Mouse (Mus musculus): ENCODE measurements at regions not wholly inside any gene's neighbourhood (a gene's known extent, or its start where the extent isn't known, plus 50 kb on each side); places are given as distances from the start of the nearest gene placed in this dataset.

DNA sequence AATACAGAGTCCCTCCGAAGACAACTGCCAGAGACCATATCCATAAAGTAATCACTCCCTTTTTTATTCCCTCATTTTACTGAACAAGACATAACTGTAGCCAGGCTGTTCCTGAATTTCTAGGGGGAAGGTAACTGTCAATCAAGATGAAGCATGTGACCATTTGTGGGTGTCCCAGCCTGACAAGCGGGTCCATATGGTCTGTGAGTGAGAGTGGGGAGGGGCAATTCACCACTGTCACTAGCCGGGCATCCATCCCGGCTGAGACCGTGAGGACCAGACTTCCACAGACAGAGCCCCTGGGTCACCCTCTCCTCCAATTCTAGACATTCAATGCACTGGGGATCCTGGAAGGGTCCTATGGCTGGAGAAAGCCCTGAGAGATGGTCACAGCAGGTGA is 54.6 kb downstream of the Gm11733 start:
- DNase-seq (ENCODE audit: low read depth, low spot score), result no peak

DNA sequence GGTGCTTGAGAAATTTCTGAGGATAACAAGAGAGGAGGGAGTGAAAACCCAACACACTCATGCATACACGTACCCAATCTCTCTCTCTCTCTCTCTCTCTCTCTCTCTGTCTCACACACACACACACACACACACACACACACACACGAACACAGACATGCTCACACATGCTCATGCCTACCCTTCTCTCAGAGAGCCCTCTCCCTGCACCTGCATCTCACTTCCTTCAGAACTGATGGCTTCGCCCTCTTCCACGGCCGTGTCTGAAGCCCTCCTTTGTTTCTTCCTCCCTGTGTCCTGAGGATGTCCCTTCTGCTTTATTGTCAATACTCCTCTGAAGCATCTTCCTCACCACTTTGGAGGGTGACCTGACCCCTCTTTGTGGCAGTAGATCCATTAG is 56.4 kb downstream of the Gm11733 start:
- DNase-seq (ENCODE audit: low read depth, low spot score), result no peak

DNA sequence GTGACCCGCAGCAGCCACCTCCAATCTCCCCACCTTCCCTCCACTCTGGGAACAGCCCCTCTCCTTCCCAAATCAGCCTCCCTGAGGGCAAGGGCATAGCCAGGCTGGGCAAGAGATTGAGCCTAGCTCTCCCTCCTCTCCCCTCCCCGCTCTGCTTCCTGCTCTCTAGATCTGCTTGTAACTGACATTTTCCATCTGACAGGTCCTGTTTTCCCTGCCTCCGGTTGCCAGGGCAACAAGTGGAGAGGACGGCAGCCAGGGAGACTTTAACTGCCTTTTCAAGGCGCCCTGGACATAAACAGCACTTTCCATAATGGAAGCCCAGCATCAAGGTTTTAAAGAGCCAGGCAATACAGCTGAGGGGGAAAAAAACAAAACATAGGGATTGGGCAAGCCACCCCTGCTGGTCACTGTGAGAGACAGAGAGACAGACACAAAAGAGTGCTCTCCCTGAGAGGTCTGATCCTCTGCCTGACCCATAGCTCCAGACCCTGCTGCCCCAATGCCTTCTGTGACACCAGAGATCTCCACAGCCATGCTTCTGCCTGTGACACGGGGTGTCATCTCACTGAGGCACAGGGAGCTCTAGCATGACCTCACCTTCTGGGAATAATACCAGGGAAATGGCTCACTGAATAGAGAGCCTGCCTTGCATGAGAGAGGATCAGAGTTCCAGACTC is 57.2 kb downstream of the Gm11733 start:
- DNase-seq (ENCODE audit: low read depth, low spot score), result no peak

DNA sequence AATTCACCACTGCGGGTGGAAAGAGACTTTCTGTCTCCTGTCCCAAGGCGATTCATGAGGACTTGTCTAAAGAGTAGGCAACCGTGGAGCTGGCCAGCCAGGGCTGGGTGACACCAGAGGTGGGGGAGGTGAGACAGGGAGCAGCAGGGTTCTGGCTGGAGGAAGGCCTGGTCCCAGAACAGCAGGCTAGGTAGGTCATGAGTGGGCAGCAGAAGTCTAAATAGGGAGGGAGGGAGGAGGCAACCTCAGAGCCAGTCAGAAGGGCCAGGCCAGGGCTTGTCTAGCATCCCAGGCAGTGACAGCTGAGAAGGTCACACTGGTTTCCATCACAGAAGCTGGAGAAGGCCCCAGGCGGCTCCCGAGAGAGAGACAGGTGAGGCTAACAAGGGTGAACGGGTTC is 59.0 kb downstream of the Gm11733 start:
- peak; percentile 93 for DNase-seq (ENCODE audit: low read depth, low spot score)

DNA sequence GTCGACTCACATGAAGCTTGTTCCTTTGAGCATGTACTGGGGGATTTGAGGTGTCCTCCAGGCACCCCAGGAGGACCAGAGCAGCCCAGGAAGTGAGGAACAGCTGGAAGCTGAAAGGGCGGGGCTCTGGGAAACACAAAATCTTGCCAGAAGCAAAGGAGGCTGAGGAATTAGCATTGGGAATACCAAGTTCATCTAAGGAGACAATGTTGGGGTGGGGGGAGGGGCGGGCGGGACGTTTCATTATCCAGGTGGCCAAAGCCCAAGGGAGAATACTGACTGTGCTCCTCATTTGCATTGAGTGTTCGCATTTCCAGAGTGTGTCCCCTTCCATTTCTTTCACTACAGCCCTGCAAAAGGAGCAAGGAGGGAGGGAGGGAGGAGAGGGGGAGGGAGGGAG is 60.3 kb downstream of the Gm11733 start:
- DNase-seq (ENCODE audit: low read depth, low spot score), result no peak

DNA sequence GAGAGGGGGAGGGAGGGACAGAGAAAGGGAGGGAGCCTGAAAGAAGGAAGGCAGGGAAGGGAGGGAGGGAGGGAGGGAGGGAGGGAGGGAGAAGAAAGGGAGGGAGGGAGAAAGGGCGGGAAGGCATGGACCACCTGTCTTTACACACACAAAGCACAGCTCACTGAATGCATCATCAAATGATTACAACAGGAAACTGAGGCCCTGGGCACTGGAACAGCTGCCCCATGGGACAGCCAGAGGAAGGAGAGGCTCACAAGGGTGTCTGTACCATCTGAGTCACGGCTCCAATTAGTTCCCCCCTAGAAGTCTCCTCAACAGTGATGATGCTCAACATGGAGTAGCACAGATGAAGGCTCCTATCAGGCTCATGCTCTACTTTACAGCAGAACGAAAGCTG is 60.8 kb downstream of the Gm11733 start:
- DNase-seq (ENCODE audit: low read depth, low spot score), result no peak

DNA sequence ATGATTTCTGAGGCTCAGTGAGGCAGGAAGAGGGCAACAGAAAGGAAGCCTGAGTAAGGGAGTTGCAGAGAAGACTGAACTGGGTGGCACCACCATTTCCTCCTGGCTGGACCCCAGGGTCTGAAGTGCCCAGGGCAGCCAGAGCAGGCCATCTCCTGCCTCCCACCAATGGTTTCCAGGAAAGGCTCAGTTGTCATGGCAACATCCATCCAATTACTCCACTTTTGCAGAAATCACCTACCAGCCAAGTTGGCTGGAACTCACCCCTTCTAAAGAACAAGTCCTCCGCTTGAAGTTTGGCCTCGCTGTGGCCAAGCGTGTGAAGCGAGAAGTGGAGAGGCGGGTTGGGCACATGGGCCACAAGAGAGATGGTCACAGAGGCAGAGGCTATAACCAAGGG is 67.8 kb downstream of the Gm11733 start:
- no peak for DNase-seq (ENCODE audit: low read depth, low spot score)

DNA sequence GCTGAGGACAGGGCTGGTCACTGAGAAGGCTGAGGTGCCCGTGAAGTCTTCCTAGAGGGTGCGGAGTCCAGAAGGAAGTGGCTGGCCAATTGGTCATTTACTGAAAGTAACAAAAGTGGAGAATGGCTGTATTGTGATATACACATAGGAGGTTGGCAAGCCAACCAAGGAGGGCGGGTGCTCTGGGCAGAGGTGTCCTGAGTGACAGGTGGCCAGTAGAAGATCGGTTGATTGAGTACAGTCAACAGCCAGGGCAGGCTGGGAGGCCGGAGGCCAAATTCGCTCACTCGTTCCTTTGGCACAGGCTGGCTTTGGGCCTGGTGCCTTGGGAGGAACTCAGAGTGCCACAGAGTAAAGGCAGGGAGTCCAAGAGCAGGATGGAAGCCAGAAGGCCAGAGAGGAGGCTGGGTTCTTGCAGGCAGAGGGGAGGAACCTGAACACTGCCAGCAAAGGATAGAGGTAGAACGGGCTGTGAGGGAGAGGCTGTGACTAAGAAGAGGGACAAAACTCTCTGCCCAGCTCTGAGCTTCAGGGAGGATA is 68.3 kb downstream of the Gm11733 start:
- DNase-seq (ENCODE audit: low read depth, low spot score), result peak; percentile 86

DNA sequence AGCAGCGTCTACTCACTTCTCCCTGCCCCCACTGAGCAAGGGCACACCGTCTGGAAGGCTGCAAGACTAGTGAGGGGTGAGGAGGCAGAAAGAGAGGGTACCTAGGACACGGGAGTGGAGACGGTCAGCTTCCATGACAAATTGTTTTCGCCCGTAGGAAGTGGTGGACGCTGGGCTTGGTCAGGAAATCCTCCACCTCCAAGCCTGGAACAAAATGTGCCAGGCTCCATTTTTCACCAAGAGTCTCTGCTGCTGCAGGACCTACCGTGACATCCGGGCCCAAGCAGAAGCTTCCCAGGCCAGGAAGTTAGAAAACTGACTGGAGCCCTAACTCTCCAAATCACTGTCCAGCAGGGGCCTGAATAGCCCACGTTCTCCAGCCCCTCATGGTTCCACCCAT is 69.9 kb downstream of the Gm11733 start:
- DNase-seq (ENCODE audit: low read depth, low spot score), result no peak

DNA sequence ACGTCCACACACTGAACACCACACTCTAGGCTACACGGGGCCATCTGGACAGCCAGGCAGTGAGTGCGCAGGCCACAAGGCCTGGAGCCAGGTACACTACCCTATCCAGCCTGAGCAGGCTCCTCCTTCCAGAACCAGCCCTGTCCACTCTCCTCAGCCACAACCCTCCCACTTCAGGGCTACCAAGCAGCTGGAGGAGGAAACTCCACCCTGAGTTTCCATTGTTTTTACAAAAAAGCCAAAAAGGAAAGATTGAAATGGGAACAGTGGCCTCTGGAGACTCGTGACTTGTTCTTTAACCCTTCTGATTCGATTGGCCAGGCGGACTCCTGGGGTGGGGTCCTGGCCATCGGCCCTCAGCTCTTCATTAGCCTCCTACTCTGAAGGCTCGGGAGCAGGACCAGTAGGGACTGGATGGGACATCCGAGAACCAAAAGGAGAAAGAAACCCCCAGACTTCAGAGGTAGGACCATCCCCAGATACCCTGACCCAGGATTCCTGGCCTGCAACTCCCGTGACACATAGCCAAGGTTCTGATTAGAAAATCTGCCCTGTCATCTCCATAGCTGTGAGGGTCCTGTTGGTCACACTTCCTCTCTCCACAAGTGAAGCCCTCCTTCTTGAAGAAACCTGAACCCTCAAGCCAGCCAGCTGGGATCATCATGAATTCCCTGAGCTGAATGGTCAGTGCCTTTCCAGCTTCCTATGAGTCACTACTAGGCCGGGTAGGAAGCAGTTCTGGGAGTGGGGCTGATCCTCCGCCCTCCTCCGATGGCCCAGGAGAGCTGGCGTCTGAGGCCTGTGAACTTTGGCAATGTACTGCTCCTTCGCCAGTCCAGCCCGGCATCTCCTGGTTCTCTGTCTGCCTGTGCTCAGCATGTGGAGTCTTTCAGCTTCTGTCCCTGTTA is 73.6 kb downstream of the Gm11733 start:
- peak; percentile 87 for DNase-seq (ENCODE audit: low read depth, low spot score)

DNA sequence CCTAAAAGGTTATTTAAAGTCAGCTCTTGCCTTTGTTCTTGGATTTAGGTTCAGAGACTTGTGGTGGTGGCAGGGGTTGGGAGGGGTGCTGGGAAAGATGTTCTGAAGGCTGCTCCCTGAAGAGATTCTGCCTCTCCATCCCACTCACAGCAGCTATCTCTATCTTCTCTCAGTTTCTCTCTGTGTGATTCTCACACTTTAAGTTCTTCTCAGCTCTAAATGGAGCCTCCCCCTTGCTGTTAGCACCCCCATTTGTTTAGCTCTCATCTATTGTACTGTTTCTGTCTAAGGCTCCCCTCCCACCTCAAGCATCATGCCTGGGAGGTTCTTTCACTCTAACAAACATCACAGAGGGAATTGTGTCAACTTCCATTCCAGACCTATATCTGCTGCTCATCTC is 75.7 kb downstream of the Gm11733 start:
- no peak for DNase-seq (ENCODE audit: low read depth, low spot score)

DNA sequence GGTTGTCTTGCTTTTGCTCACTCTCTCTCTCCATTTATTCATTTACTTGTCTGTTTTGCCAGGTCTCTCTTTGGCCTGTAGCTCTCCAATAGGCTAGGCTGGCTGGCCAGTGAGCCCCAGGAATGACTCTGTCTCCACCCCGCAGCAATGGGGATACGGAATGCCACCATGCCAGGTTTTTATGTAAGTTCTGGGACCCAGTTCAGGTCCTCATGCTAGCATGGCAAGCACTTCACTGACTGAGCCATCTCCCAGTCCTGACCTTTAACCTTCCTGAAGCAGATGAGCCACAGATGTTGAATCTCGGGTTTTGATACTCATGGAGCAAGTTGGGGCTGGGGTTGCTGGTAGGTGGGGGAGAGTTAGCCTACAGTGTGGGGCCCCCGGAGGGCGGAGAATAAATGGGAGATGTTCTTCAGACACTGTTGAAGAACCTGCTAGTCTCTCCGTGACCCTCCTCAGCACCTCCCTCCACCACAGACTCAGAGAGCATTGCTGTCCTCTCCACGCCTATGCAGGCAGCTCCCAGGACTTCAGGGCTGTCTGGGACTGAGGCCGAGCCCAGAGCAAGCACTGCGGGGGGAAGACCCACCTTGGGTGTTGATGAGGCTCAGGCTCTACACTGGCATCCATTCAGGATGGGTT is 83.9 kb downstream of the Gm11733 start:
- DNase-seq (ENCODE audit: low read depth, low spot score), result peak; percentile 59

DNA sequence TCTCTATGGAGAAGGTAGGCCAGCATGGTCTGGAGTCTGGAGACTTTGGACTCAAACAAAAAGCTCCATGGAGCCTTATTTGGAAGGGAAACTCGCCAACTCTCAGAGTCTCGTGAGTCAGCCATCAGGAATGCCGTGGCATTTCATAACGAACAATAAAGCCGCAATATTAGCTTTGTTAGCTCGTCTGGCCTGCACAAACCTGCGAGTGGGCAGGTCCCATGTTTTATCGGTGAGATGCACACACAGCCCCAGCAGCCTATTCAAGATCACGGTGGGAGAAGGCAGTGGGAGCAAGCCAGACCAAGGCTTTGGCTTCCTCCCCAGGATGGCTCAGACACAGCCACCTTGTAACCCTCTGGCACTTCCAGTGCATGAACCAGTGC is 84.4 kb downstream of the Gm11733 start:
- DNase-seq (ENCODE audit: low read depth, low spot score), result peak; percentile 60

DNA sequence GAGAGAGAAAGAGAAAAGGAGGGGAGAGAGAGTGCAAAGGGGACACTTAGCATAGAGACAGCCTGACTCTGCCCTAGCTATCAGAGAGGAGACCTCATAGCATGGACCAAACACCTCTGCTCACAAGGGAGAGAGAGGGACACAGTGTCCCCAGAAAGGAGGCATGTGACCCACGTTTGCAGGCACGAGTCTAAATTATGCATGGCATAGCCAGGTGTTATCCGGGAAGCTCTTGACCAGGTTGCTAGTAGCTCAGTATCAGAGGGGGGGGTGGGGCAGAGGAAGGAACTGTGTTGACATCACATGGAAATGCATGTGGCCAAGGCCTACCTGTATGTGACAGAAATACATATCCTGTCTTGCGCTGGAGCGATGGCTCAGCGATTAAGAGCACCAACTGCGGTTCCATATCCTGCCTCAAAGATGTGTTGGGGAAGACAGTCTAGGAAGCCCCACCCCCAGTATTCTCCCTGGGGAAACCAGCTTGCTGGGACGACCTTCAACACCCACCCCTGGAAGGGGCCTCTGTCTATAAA is 84.5 kb upstream of the Tnrc6c start:
- no peak for DNase-seq (ENCODE audit: low read depth, low spot score)

DNA sequence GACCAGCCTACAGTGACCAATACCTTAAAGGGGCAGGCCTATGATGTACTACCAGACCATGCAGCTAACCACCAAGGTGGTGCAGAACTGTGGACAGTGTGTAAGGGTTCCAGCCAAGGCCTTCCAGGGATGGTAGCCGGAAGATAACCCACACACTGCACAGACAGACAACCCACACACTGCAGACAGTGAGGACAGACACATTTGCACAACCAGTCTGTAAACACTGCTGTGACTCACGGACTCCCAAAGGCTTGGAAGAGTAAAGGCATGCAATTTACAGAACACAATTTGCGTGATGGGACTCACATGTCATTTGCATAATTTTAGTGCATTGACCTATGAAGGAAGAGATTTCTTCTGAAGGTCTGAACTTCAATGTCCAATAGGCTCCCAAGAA is 82.2 kb upstream of the Tnrc6c start:
- DNase-seq (ENCODE audit: low read depth, low spot score), result no peak

DNA sequence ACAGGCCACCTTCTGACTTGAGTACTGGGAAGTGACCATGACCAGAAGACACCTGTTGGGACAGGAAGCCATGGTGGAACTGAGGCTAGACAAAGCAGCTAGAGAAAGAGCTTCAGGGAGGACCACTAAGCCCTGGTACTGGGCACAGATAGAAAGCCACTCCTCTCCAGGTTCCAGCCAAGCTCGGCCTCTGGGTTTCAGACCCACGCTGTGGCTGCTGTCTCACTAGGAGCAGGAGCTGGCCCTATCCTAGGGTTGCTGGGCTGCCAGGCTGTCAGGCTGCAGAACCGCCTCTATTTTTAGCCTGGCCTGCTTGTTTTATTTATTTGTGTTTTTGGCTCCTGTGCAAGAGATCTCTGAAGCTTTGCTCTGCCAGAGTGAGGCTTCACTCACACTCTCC is 79.4 kb upstream of the Tnrc6c start:
- peak; percentile 81 for DNase-seq (ENCODE audit: low read depth, low spot score)

DNA sequence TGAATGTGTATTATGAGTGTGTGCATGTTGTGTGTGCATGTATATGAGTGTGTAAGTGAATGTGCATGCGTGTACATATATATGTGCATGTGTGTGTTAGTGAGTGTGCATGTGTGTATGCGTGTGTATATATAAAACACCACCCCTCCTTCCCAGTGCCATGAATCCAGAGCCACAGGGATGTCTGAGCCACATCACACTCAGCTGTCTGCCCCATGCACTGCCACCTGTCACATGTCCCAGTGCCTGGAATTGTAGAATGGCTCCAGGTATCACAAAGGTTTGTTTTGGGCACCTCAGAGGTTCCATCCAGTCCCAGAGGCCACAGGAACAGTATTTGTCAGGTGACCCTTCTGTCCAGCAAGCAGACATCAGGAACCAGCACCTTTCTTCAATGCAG is 75.0 kb upstream of the Tnrc6c start:
- no peak for DNase-seq (ENCODE audit: low read depth, low spot score)

DNA sequence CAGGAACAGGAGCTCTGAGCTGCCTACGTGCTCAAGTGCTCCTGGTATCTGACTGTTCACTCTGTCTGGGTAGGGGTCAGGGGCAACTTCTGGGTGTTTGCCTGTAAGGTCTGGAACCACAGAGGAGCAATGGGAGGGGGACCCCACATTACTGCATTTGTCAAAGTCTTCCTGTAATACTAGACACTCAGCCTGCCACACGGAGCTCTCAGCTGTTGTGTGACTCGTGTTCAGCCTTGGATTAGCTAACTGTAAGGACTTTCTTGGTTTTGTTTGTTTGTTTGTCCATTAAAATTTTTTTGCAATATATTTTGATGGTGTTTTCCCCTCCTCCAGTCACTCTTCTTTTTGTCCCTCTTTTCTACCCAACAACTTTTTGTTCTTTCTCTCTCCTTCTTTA is 74.4 kb upstream of the Tnrc6c start:
- DNase-seq (ENCODE audit: low read depth, low spot score), result no peak

DNA sequence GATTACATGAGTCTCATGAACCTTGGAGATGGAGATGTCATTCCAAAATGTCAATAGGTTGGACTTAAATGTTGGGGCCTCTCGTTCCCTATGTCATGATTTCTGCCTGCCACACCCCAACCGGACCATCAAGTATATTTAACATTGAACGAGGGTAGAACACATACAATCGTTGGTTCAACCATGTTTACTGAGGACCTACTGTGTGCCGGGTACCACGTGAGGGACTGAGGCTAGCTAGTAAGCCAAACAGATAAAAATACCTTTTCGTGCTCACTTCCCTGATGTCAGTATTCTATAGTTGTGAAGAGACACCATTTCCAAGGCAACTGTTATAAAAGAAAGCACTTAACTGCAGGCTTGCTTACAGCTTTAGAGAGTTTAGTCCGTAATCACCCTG is 70.6 kb upstream of the Tnrc6c start:
- DNase-seq (ENCODE audit: low read depth, low spot score), result no peak

DNA sequence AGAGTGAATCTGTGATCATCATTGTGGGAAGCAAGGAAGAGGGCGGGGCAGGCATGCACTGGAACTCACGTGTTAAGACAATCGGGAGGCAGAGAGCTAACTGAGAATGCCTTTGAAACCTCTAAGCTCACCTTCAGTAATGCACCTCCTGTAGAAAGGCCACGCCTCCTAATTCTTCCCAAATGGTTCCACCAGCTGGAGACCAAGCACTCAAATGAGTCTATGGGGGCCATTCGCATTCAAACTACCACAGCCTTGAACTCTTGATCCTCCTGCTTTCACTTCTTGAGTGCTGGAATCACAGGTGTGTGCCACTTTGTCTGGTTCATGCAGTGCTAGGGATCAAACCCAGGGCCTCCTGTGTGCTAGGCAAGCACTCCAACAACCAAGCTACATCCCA is 68.5 kb upstream of the Tnrc6c start:
- DNase-seq (ENCODE audit: low read depth, low spot score), result no peak

DNA sequence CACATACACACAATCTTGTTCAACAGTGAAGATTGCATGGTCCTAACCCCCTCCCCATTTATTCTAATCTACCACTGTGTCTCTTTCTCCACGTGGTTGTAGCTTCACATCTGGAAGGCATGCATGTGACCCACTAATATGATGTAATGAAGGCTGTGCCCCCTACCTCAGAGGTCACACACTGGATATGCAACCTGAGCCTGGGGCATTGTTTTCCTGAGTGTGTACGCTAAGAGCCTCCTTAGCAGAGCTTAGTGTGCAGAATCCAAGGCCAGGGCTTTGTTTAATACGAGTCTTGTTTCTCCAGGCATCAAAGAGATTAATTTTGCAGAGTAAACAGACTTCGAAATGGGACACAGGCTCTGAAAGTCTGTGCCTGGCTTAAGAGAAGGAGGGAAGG is 68.0 kb upstream of the Tnrc6c start:
- DNase-seq (ENCODE audit: low read depth, low spot score), result no peak

DNA sequence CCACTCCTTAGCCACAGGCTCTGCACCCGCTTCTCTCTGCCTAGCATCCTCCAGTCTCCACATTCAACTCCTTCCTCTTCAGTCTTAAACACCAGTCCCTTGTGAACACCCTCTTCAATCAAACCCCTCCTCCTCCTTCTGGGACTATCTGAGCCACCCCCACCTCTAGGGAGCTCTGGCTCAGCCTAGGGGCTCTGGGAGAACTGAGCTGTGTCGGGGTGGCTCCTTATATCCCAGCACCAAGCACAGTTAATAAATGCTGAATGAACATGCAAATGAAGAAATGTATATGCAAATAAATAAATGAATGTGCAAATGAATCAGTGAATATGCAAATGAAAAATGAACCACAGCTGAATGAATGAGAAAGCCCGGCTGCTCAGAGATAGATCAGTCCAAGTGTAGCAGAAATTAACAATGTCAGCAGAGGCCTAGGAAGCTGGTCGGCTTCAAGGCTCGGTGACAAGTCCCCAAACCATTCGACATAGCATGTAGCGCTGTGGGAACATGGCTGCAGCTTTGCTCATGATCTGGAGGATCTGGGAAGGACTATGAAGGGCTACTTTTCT is 67.1 kb upstream of the Tnrc6c start:
- DNase-seq (ENCODE audit: low read depth, low spot score), result no peak

All from skeletal muscle tissue, adult 2 months (tissue).